Mouse (Mus musculus): ENCODE data around the gene Sbno2.

The Sbno2 gene

GRCm38 (mm10) chr10:80105460-80105859 lies at the start of gene Sbno2:
Gene Sbno2 (minus strand): TSS chr10:80105571.
- DNase-seq, result no peak

GRCm38 (mm10) chr10:80154384-80154783 lies 49.0 kb upstream of the Sbno2 start:
- DNase-seq, result no peak

GRCm38 (mm10) chr10:80153713-80154112 lies 48.3 kb upstream of the Sbno2 start:
- DNase-seq, result no peak

- DNase-seq, result no peak
These were observed 47.5 kb upstream of the Sbno2 start for GRCm38 (mm10) chr10:80152873-80153260.

GRCm38 (mm10) chr10:80152071-80152872 lies 46.9 kb upstream of the Sbno2 start:
- DNase-seq, result peak; percentile 36 to 55

GRCm38 (mm10) chr10:80151211-80152034 lies 46.1 kb upstream of the Sbno2 start:
- DNase-seq, result peak; percentile 77 to 83

GRCm38 (mm10) chr10:80150226-80151210 lies 45.1 kb upstream of the Sbno2 start:
- peak; percentile 84 to 89 for DNase-seq

- peak; percentile 96 to 99 for DNase-seq
These were observed 44.2 kb upstream of the Sbno2 start for GRCm38 (mm10) chr10:80149291-80150225.

- peak; percentile 94 to 96 for DNase-seq
These were observed 43.4 kb upstream of the Sbno2 start for GRCm38 (mm10) chr10:80148610-80149290.

GRCm38 (mm10) chr10:80147719-80148601 lies 42.6 kb upstream of the Sbno2 start, which contains the start of gene Midn:
Gene Midn (plus strand): TSS chr10:80148272.
- DNase-seq, result peak; percentile 80 to 82

GRCm38 (mm10) chr10:80147146-80147718 lies 41.9 kb upstream of the Sbno2 start:
- DNase-seq, result peak in 1 of 2 experiments; percentile 33

GRCm38 (mm10) chr10:80146568-80147011 lies 41.2 kb upstream of the Sbno2 start:
- peak in 1 of 2 experiments; percentile 34 for DNase-seq

- peak in 1 of 2 experiments; percentile 56 for DNase-seq
These were observed 40.5 kb upstream of the Sbno2 start for GRCm38 (mm10) chr10:80145896-80146295.

GRCm38 (mm10) chr10:80144864-80145838 lies 39.8 kb upstream of the Sbno2 start:
- peak; percentile 76 to 80 for DNase-seq

GRCm38 (mm10) chr10:80144159-80144558 lies 38.8 kb upstream of the Sbno2 start:
- DNase-seq, result peak in 1 of 2 experiments; percentile 32

- no peak for DNase-seq
These were observed 38.3 kb upstream of the Sbno2 start for GRCm38 (mm10) chr10:80143664-80144063.

GRCm38 (mm10) chr10:80142530-80142925 lies 37.2 kb upstream of the Sbno2 start:
- DNase-seq, result no peak

Measured in thymus, postnatal 36 days (tissue).